Mouse (Mus musculus) stomach, embryonic 16.5 days (tissue): ENCODE measurements around the gene Lypd9. TPM values are rescaled to one million over a fixed set of nuclear protein-coding genes. Genes with fewer than 3 reads are reported as not detected.
"Not testable (repeated sequence)": the region's sequence is repeated elsewhere in the genome, so short reads cannot be mapped to it uniquely, and the experiment has no call there.

Experiments
- ATAC-seq: fragments of 200-750 bp; cut with Nextera tagmentation; 2 replicates; pipeline ENCODE4 v1.8.0; 2017; ENCODE audit warnings: moderate number of reproducible peaks, moderate TSS enrichment; ENCODE audit not compliant: insufficient read depth, low FRiP score
- H3K27ac ChIP-seq: fragments of 300-500 bp; sonication (generic); 2 replicates; pipeline ENCODE4 v1.5.1; 2014; ENCODE audit warnings: low read length
- H3K27me3 ChIP-seq: fragments of 300-500 bp; sonication (generic); 2 replicates; pipeline ENCODE4 v1.6.1; 2014; ENCODE audit warnings: low read length, control low read depth, mixed read lengths; ENCODE audit not compliant: control insufficient read depth, insufficient read depth
- H3K36me3 ChIP-seq: fragments of 300-500 bp; sonication (generic); 2 replicates; pipeline ENCODE4 v1.6.1; 2014; ENCODE audit warnings: low read length; ENCODE audit not compliant: control insufficient read depth, insufficient read depth
- H3K4me1 ChIP-seq: fragments of 300-500 bp; sonication (generic); 2 replicates; pipeline ENCODE4 v1.6.1; 2014; ENCODE audit warnings: low read length, control low read depth, mixed read lengths; ENCODE audit not compliant: control insufficient read depth, insufficient read depth
- H3K4me2 ChIP-seq: fragments of 300-500 bp; sonication (generic); 2 replicates; pipeline ENCODE4 v1.6.1; 2014; ENCODE audit warnings: low read depth, low read length, mixed read lengths
- H3K4me3 ChIP-seq: fragments of 300-500 bp; sonication (generic); replicated peaks from 2 replicates; pipeline ENCODE4 v1.5.1; 2014; ENCODE audit warnings: mild to moderate bottlenecking, low read length
- H3K9ac ChIP-seq: fragments of 300-500 bp; sonication (generic); 2 replicates; pipeline ENCODE4 v1.6.1; 2014; ENCODE audit warnings: low read length
- H3K9me3 ChIP-seq: fragments of 300-500 bp; sonication (generic); replicated peaks from 2 replicates; pipeline ENCODE4 v1.6.1; 2016; ENCODE audit warnings: low read length, control low read depth; ENCODE audit not compliant: control insufficient read depth
- WGBS: fragments of 180-500 bp; shearing (Covaris S2); extraction: QIAGEN DNeasy Blood & Tissue Kit; methylation state at CpG from one replicate; pipeline ENCODE4 v1.1.7; 2014; 5-methylcytosine and 5-hydroxymethylcytosine counted together
- polyA plus RNA-seq: library from polyadenylated mRNA; unstranded; fragments of >200 nt; fragmentation: Nextera tagmentation; extraction: Ambion mirVana; gene quantifications from 2 replicates; pipeline ENCODE4 v1.2.1, GENCODE M21; 2015

Gene Lypd9
- polyA plus RNA-seq = not detected in 2 replicates

DNA sequence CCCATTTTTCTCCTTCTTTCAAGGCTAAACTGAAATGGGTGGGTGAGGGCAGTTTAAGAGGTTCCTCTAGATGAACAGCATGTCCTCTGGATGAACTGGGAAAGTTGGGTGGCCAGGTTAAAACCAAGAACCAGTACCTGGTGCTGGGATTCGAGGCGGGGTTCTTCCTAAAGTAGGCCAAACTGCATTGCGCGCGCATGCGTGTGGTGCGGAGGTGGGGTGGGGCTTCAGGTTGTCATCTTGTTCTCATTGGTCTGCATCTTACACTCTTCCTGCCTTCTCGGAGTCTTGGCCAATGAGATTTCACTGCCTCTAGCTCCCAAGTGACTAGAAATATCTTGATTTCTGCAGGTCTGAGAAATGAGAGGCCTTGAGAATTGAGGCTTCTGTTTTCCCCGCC is at the start of gene Lypd9:
Gene Lypd9 (minus strand): TSS at position 165 of the 400 bp plus-strand sequence.
- Histone ChIP-seq H3K4me3 (no peak within 1 kb of the TSS), H3K36me3 (no peaks in the 10 kb centered on the region), H3K27me3 (no peaks in the 10 kb centered on the region), H3K9ac (no peak within 1 kb of the TSS), H3K27ac (no peak within 1 kb of the TSS), H3K9me3 (no peaks in the 10 kb centered on the region), H3K4me2 (no peak within 1 kb of the TSS), H3K4me1 (no peaks in the 10 kb centered on the region)
- 92% methylated on average over 9 of the region's 9 CpGs for WGBS
- no peak for ATAC-seq

DNA sequence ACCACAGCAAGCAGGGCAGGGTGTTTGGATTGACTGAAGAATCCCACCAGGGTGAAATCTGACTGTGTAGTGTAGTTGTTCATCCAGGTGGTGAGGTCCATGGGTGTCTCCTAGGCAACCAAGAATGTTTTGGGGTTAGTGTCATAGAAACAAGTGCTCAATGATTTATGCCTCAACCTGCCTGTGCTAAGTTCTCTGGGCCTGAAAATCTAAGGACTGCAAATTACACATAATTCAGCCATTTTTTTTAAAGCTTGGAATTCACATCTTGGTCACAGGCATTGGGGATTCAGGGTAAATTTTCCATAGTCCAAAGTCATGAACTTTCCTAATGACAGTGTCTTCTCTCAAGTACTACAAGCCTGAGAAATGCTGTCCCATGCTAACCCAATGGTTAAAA is 49.7 kb upstream of the Lypd9 start, which contains the start of gene Olfr331:
Gene Olfr331 (minus strand): TSS at position 101 of the 400 bp plus-strand sequence.
- H3K4me1 ChIP-seq, H3K27ac ChIP-seq, H3K36me3 ChIP-seq, H3K27me3 ChIP-seq, ATAC-seq, H3K9me3 ChIP-seq, H3K4me2 ChIP-seq, H3K4me3 ChIP-seq, H3K9ac ChIP-seq: not testable (repeated sequence)

DNA sequence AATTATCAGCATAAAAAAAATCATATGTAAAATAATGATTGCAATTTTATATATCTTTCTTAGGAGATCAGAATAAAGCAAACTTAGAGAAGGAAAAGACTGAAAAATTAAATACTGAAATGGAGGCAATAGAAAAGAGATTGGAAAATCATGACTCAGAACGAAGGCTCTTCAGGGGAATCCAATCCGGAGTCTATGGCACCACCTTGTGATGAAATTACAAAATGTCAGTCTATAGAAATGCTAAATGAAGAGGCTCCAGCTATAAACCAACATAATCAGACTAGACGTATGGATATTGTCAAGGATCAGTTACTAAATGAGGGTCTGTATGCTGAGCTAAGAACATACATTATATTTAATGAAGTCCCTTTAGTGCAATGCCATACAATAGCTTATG is 46.6 kb upstream of the Lypd9 start:
- no peak for ATAC-seq
- Histone ChIP-seq H3K9me3 (no peaks in the 10 kb centered on the region), H3K4me2 (no peak overlapping the region), H3K9ac (no peak overlapping the region), H3K27me3 (no peaks in the 10 kb centered on the region), H3K36me3 (no peaks in the 10 kb centered on the region), H3K4me1 (no peaks in the 10 kb centered on the region), H3K27ac (no peak overlapping the region), H3K4me3 (no peak overlapping the region)
- WGBS = 34% methylated on average over 3 of the region's 3 CpGs

DNA sequence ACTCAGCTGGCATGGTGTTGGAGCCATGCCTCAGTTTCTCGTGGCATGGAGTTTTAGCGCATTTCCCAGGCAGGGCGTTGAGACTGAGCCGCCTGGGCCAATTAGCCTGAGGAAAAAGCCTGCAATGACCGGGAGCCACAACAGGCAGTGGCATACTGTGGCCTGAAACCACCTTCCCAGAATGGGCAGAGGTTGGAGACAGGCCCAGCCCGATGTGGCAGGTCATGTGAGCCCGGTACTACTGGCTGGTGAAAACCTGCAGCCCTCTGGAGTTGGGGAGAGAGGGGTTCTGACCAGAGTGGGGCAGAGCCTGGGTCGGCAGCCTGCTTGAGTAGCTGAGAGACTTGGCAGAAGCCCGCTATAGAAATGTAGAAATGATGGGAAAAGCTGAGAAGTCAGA is 46.0 kb upstream of the Lypd9 start:
- H3K9ac ChIP-seq = no peak overlapping the region
- no peaks in the 10 kb centered on the region for H3K9me3 ChIP-seq
- no peak overlapping the region for H3K4me2 ChIP-seq
- no peak overlapping the region for H3K4me3 ChIP-seq
- WGBS = 82% methylated on average over 9 of the region's 9 CpGs
- H3K4me1 ChIP-seq = no peaks in the 10 kb centered on the region
- no peaks in the 10 kb centered on the region for H3K27me3 ChIP-seq
- H3K27ac ChIP-seq = no peak overlapping the region
- no peaks in the 10 kb centered on the region for H3K36me3 ChIP-seq
- no peak for ATAC-seq

DNA sequence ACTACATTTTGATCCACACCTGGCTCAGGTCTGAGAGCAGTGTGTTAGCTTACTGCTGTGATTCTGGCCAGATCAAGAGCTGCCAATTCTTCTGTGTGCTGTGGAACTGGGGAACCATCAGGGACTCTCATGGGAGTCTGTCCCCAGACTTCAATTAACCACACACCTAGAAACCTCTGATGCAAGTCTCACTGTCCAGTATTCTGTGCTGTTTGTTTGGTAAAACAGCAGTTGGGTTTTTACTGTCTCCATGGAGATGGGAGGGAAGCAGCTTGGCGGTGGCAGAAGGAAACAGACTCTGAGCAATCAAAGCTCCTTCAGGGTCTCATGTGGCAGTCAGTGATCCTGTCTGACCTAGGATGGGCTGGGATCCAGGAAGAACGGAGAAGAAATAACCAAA is 39.7 kb upstream of the Lypd9 start, which contains the start of gene Olfr332:
Gene Olfr332 (minus strand): TSS at position 101 of the 400 bp plus-strand sequence.
- H3K4me3 ChIP-seq = no peak within 1 kb of the TSS
- no peak for ATAC-seq
- no peak within 1 kb of the TSS for H3K9ac ChIP-seq
- no peaks in the 10 kb centered on the region for H3K36me3 ChIP-seq
- H3K4me2 ChIP-seq = no peak within 1 kb of the TSS
- 70% methylated on average over 2 of the region's 2 CpGs for WGBS
- H3K27ac ChIP-seq = no peak within 1 kb of the TSS
- H3K9me3 ChIP-seq = no peaks in the 10 kb centered on the region
- H3K4me1 ChIP-seq = no peaks in the 10 kb centered on the region
- H3K27me3 ChIP-seq = no peaks in the 10 kb centered on the region

DNA sequence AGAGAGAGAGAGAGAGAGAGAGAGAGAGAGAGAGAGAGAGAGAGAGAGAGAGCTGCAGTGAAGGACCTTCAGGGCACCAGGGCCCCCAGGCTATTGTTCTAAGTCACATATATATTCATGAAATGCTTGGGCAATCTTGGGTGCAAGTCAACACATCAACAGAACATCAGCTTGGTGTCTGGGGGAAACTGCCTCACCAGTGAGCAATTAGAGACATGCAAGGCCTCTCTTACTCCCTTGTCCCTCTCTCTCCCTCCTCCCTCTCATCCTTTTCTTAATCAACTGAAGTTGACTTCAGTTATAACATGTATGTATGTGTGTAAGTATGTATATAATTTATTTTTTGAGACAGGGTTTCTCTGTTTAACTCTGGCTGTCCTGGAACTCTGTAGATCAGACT is 9.4 kb upstream of the Lypd9 start, which contains the start of gene Olfr30:
Gene Olfr30 (minus strand): TSS at position 101 of the 400 bp plus-strand sequence.
- no peak within 1 kb of the TSS for H3K4me3 ChIP-seq
- no peaks in the 10 kb centered on the region for H3K27me3 ChIP-seq
- H3K27ac ChIP-seq = no peak within 1 kb of the TSS
- no peak within 1 kb of the TSS for H3K4me2 ChIP-seq
- H3K9me3 ChIP-seq = no peaks in the 10 kb centered on the region
- no peaks in the 10 kb centered on the region for H3K4me1 ChIP-seq
- no peak for ATAC-seq
- H3K9ac ChIP-seq = no peak within 1 kb of the TSS
- no peaks in the 10 kb centered on the region for H3K36me3 ChIP-seq

DNA sequence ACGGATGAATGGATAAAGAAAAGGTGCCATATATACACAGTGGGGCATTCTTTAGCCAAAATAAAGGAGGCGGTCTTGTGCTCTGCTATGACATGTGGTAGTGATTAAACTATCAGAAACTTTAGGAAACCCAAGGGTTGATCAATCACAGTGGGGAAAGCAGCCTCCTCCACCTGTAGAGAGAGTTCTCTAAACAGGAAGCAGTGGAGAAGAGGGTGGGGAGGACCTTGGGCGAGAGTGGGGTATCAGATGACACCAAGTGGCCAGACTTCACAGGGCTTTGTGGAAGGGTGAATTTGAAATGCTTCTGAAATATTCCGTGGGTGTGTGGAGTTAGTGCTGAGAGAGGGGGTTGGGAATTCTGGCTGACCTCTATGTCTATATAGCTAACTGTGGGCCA is 869 bp upstream of the Lypd9 start:
- Histone ChIP-seq H3K36me3 (no peaks in the 10 kb centered on the region), H3K4me1 (no peaks in the 10 kb centered on the region), H3K27me3 (no peaks in the 10 kb centered on the region), H3K4me3 (no peak overlapping the region), H3K27ac (no peak overlapping the region), H3K9me3 (no peaks in the 10 kb centered on the region), H3K9ac (no peak overlapping the region), H3K4me2 (no peak overlapping the region)
- no peak for ATAC-seq
- 43% methylated on average over 4 of the region's 4 CpGs for WGBS

DNA sequence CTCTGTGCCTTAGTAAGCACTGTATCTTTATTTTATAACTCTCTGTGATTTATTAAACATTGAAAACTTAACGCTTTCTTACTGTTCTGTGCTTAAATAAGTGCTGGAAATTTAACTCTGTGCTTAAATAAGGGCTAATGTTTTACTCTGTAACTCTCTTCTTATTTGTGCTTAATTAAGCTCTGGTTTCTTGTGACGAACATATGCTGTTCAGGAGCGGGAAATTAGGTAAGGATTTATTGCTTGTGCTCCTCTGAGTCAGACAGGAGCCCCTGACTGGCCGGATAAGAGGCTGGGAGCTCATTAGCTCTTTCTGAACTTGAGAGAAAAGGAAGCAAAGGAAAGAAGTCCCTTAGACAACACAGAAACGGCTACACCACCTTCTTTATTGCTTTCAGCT is 14.9 kb downstream of the Lypd9 start:
- Histone ChIP-seq H3K36me3 (no peaks in the 10 kb centered on the region), H3K9ac (no peak overlapping the region), H3K27me3 (no peaks in the 10 kb centered on the region), H3K4me3 (no peak overlapping the region), H3K27ac (no peak overlapping the region), H3K9me3 (no peaks in the 10 kb centered on the region), H3K4me1 (no peaks in the 10 kb centered on the region), H3K4me2 (no peak overlapping the region)
- 26% methylated on average over 5 of the region's 5 CpGs for WGBS
- no peak for ATAC-seq

DNA sequence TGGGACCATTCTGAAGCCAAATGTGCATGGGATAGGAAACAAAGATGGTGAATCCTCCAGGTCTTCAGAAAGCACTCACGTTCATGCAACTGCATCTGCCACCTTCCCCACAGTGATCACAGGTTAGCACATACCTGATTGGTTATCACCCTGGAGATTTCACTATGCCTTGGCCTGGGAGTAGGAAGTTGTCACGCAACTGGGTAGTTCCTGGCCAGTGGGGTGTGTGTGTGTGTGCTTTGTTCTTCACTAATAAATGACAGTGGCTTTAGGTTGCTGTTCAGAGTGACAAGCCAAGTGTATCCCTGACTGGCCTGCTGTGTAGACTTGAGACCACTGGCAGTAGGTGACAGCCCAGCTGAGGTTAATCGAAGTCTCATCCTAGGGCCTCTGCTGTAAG is 20.5 kb downstream of the Lypd9 start, which contains the start of gene Gm12253:
Gene Gm12253 (plus strand): TSS at position 301 of the 400 bp plus-strand sequence.
- ATAC-seq = no peak
- Histone ChIP-seq H3K27me3 (no peaks in the 10 kb centered on the region), H3K4me2 (no peak within 1 kb of the TSS), H3K4me3 (no peak within 1 kb of the TSS), H3K9ac (no peak within 1 kb of the TSS), H3K27ac (no peak within 1 kb of the TSS), H3K4me1 (no peaks in the 10 kb centered on the region), H3K9me3 (no peaks in the 10 kb centered on the region), H3K36me3 (no peaks in the 10 kb centered on the region)
- 84% methylated on average over 3 of the region's 3 CpGs for WGBS

DNA sequence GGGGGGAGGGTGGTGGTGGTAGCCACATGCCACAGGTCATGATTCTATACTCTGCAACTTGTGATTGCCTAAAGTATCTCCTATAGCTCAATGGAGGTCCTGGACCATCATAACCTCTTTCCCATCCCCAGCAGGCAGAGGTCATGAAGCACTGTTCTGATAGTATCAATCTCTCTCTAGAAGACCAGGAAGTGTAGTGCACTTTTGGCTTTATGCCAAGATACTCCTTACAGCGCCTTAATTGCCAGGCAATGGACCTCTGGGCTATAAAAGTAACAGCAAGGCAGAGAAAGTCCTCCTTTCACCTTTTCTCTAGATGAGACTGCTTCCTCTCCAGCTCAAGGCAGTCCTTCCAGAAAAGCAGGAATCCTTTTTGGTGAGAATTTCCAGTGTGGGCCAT is 31.9 kb downstream of the Lypd9 start, which contains the start of gene 1810065E05Rik:
Gene 1810065E05Rik (plus strand): TSS at position 297 of the 400 bp plus-strand sequence.
- Histone ChIP-seq H3K9ac (no peak within 1 kb of the TSS), H3K4me1 (no peaks in the 10 kb centered on the region), H3K27me3 (no peaks in the 10 kb centered on the region), H3K4me2 (no peak within 1 kb of the TSS), H3K4me3 (no peak within 1 kb of the TSS), H3K36me3 (no peaks in the 10 kb centered on the region), H3K9me3 (no peaks in the 10 kb centered on the region), H3K27ac (no peak within 1 kb of the TSS)
- ATAC-seq = no peak
- 29% methylated on average over 1 of the region's 1 CpGs for WGBS
